Mouse (Mus musculus): ENCODE data around the gene Gprin2. TPM values are rescaled to one million over a fixed set of nuclear protein-coding genes. Genes with fewer than 3 reads are reported as not detected.

The Gprin2 gene
- polyA plus RNA-seq (2017; shearing (Covaris generic)): 0.02 TPM

GRCm38 (mm10) chr14:34201231-34202035 lies at the start of gene Gprin2:
Gene Gprin2, minus strand, starts transcription at chr14:34201653.

GRCm38 (mm10) chr14:34219295-34219694 lies 17.8 kb upstream of the Gprin2 start, which contains the start of gene Syt15:
Gene Syt15, plus strand, starts transcription at chr14:34219595.

GRCm38 (mm10) chr14:34152342-34152741 lies 49.1 kb downstream of the Gprin2 start, which contains the start of gene Npy4r:
Gene Npy4r, minus strand, starts transcription at chr14:34152489.

Other genes with a start within 250 kb of the Gprin2 start
- gene Rbp3, start 247.7 kb downstream of the Gprin2 start, polyA plus RNA-seq (2017; shearing (Covaris generic)): not detected
- gene Zfp488, start 222.9 kb downstream of the Gprin2 start, polyA plus RNA-seq (2017; shearing (Covaris generic)): not detected
- gene Gm30083, start 186.5 kb downstream of the Gprin2 start, polyA plus RNA-seq (2017; shearing (Covaris generic)): not detected
- not detected for gene Gm5460, start 184.9 kb downstream of the Gprin2 start, polyA plus RNA-seq (2017; shearing (Covaris generic))
- gene Antxrl, start 148.9 kb downstream of the Gprin2 start, polyA plus RNA-seq (2017; shearing (Covaris generic)): not detected
- not detected for gene Anxa8, start 115.7 kb downstream of the Gprin2 start, polyA plus RNA-seq (2017; shearing (Covaris generic))
- not detected for gene A630023A22Rik, start 98.9 kb downstream of the Gprin2 start, polyA plus RNA-seq (2017; shearing (Covaris generic))
- not detected for gene Npy4r, start 49.2 kb downstream of the Gprin2 start, polyA plus RNA-seq (2017; shearing (Covaris generic))
- 0.19 TPM for gene Syt15, start 17.9 kb upstream of the Gprin2 start, polyA plus RNA-seq (2017; shearing (Covaris generic))
- gene Shld2, start 108.8 kb upstream of the Gprin2 start, polyA plus RNA-seq (2017; shearing (Covaris generic)): 26.1 TPM
- 142 TPM for gene Glud1, start 109.1 kb upstream of the Gprin2 start, polyA plus RNA-seq (2017; shearing (Covaris generic))
- gene Fam25c, start 153.8 kb upstream of the Gprin2 start, polyA plus RNA-seq (2017; shearing (Covaris generic)): not detected
- gene Sncg, start 173.1 kb upstream of the Gprin2 start, polyA plus RNA-seq (2017; shearing (Covaris generic)): not detected
- gene Mmrn2, start 173.8 kb upstream of the Gprin2 start, polyA plus RNA-seq (2017; shearing (Covaris generic)): 0.06 TPM

Data from CD4-positive, CD25-positive, alpha-beta regulatory T cell (primary cell).